Comparison of ENCODE assay signal across 12 mouse cellular contexts in the genomic region with DNA sequence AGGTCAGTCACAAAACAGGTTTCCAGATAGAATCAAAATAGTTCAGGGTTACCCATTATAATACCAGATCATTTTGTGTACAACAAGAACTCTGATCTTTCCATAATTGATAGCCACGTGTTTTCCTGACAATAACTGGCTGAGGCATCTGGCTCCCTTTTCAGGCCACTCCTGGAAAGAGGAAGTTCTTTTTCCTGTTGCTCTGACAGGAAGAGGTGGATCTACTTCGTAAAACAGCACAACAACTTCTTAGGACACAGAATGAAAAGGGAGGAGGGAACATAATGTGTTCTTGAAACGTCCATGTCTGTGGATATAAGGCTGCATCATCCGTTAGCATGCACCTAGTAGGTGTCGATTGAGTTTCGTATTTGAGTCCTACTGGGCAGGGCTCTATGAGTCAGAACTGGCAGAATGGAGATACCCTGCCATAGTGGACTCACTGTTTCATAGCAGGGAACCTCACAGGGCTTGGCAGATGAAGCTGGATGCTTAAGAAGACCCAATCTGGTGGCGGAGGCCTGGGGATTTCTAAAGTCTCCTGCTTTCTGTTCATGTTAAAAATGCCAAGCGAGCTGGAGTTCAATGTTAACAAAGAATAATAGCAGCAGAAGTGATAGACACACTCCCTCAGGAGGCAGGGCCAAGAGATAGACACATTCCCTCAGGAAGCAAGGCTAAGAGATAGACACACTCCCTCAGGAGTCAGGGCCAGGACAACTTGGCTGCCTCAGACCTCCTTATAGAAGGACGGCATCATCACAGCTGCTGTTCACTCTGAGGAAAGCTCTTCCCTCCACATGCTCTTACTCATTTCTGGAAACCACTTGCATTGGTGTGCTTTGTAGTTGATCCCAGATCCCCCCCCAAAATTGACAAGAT. TPM values are rescaled to one million over a fixed set of nuclear protein-coding genes. Genes with fewer than 3 reads are reported as not detected.
DNase-seq lines count a peak whose midpoint lies in the region; ATAC-seq and TF ChIP-seq lines count a peak whose summit lies in the region.
"Had no signal": no experiment of that assay in that cellular context is flagged by ENCODE, and none has a peak within 500 bp of the region (broad histone marks: within the 10 kb centered on the region; RNA-seq: fewer than 3 reads in every experiment).

No protein-coding gene starts in this region.

- no peak overlapping the region for H3K4me2 ChIP-seq in heart, embryonic 11.5 days
- no peak overlapping the region for H3K4me2 ChIP-seq in kidney, postnatal 0 days (ENCODE audit: low read length)
- H3K4me2 ChIP-seq in forebrain, embryonic 12.5 days: no peak overlapping the region
- no peak overlapping the region for H3K4me2 ChIP-seq in hindbrain, embryonic 14.5 days (replicated peaks)
- H3K4me2 ChIP-seq: forebrain, embryonic 13.5 days; limb, embryonic 15.5 days had no signal

- no peaks in the 10 kb centered on the region for H3K9me3 ChIP-seq in heart, embryonic 11.5 days (replicated peaks; ENCODE audit: control insufficient read depth, low read length)
- H3K9me3 ChIP-seq in kidney, postnatal 0 days (replicated peaks; ENCODE audit: low read length): no peaks in the 10 kb centered on the region
- no peaks in the 10 kb centered on the region for H3K9me3 ChIP-seq in forebrain, embryonic 12.5 days
- no peaks in the 10 kb centered on the region for H3K9me3 ChIP-seq in hindbrain, embryonic 14.5 days (ENCODE audit: control insufficient read depth, low read length)
- H3K9me3 ChIP-seq: forebrain, embryonic 13.5 days; limb, embryonic 15.5 days had no signal

- no peak overlapping the region for H3K9ac ChIP-seq in heart, embryonic 11.5 days (ENCODE audit: low read depth, low read length)
- no peak overlapping the region for H3K9ac ChIP-seq in kidney, postnatal 0 days (ENCODE audit: low read depth, low read length)
- no peak overlapping the region for H3K9ac ChIP-seq in forebrain, embryonic 12.5 days
- H3K9ac ChIP-seq in hindbrain, embryonic 14.5 days: no peak overlapping the region
- H3K9ac ChIP-seq: forebrain, embryonic 13.5 days; limb, embryonic 15.5 days had no signal

- H3K4me1 ChIP-seq in heart, embryonic 11.5 days (ENCODE audit: control insufficient read depth, insufficient read depth, low read length): no peaks in the 10 kb centered on the region
- H3K4me1 ChIP-seq in kidney, postnatal 0 days (replicated peaks; ENCODE audit: insufficient read depth, low read length): no peaks in the 10 kb centered on the region
- H3K4me1 ChIP-seq in forebrain, embryonic 12.5 days: no peaks in the 10 kb centered on the region
- no peaks in the 10 kb centered on the region for H3K4me1 ChIP-seq in hindbrain, embryonic 14.5 days (replicated peaks; ENCODE audit: control insufficient read depth, insufficient read depth, low read length)
- H3K4me1 ChIP-seq: forebrain, embryonic 13.5 days; limb, embryonic 15.5 days had no signal

- H3K36me3 ChIP-seq in heart, embryonic 11.5 days (ENCODE audit: control insufficient read depth, insufficient read depth, low read length): no peaks in the 10 kb centered on the region
- no peaks in the 10 kb centered on the region for H3K36me3 ChIP-seq in kidney, postnatal 0 days (ENCODE audit: insufficient read depth, low read length)
- no peaks in the 10 kb centered on the region for H3K36me3 ChIP-seq in forebrain, embryonic 12.5 days (replicated peaks)
- no peaks in the 10 kb centered on the region for H3K36me3 ChIP-seq in hindbrain, embryonic 14.5 days (replicated peaks; ENCODE audit: control insufficient read depth, insufficient read depth)
- H3K36me3 ChIP-seq: limb, embryonic 15.5 days had no signal

- no peak for ATAC-seq in heart, embryonic 11.5 days (replicated peaks; ENCODE audit: insufficient number of reproducible peaks, low FRiP score, low TSS enrichment)
- ATAC-seq in kidney, postnatal 0 days (replicated peaks; ENCODE audit: low FRiP score, low read depth): no peak
- ATAC-seq in forebrain, embryonic 12.5 days (ENCODE audit: low FRiP score): no peak
- no peak for ATAC-seq in hindbrain, embryonic 14.5 days (ENCODE audit: low FRiP score)
- ATAC-seq: forebrain, embryonic 13.5 days had no signal

- no peak overlapping the region for H3K4me3 ChIP-seq in heart, embryonic 11.5 days (ENCODE audit: low read depth, low read length)
- H3K4me3 ChIP-seq in kidney, postnatal 0 days (replicated peaks; ENCODE audit: low read depth, low read length): no peak overlapping the region
- no peak overlapping the region for H3K4me3 ChIP-seq in forebrain, embryonic 12.5 days (replicated peaks)
- H3K4me3 ChIP-seq in hindbrain, embryonic 14.5 days (replicated peaks; ENCODE audit: low read length): no peak overlapping the region
- H3K4me3 ChIP-seq: forebrain, embryonic 13.5 days; limb, embryonic 15.5 days had no signal

- no peak overlapping the region for H3K27ac ChIP-seq in heart, embryonic 11.5 days (ENCODE audit: low read depth, low read length)
- peak overlapping the region; percentile 62 for H3K27ac ChIP-seq in kidney, postnatal 0 days
- no peak overlapping the region for H3K27ac ChIP-seq in forebrain, embryonic 12.5 days
- H3K27ac ChIP-seq in hindbrain, embryonic 14.5 days: no peak overlapping the region
- H3K27ac ChIP-seq: forebrain, embryonic 13.5 days; limb, embryonic 15.5 days had no signal

- peak; percentile 39 to 81 for DNase-seq in heart, adult 18-20 months
- peak; percentile 50 to 85 for DNase-seq in heart, adult 9 months (ENCODE audit: low spot score in 2 of 2)
- DNase-seq in kidney, postnatal 0 days (ENCODE audit: low spot score): peak; percentile 38
- peak; percentile 67 for DNase-seq in lung, postnatal 36 days
- no peak for DNase-seq in hindbrain, embryonic 14.5 days (ENCODE audit: low spot score)
- DNase-seq in adrenal gland, postnatal 10 days: no peak
- DNase-seq: embryo, embryonic 11 days had no signal

- no peaks in the 10 kb centered on the region for H3K27me3 ChIP-seq in heart, embryonic 11.5 days (ENCODE audit: control insufficient read depth, insufficient read depth, low read length)
- no peaks in the 10 kb centered on the region for H3K27me3 ChIP-seq in kidney, postnatal 0 days (ENCODE audit: insufficient read depth, low read length)
- no peaks in the 10 kb centered on the region for H3K27me3 ChIP-seq in forebrain, embryonic 12.5 days
- no peaks in the 10 kb centered on the region for H3K27me3 ChIP-seq in hindbrain, embryonic 14.5 days (ENCODE audit: control insufficient read depth, insufficient read depth, low read length)
- H3K27me3 ChIP-seq: forebrain, embryonic 13.5 days; limb, embryonic 15.5 days had no signal

- WGBS in heart, embryonic 11.5 days (ENCODE audit: insufficient replicate concordance): 62% methylated on average over 9 of the region's 9 CpGs
- 73% methylated on average over 9 of the region's 9 CpGs for WGBS in kidney, postnatal 0 days
- WGBS in forebrain, embryonic 12.5 days: 85% methylated on average over 9 of the region's 9 CpGs
- 85% methylated on average over 9 of the region's 9 CpGs for WGBS in hindbrain, embryonic 14.5 days

- TF ChIP-seq CTCF in kidney, postnatal 0 days (IDR thresholded peaks at IDR 0.05; ENCODE audit: low read depth): no peak

RNA-seq across cellular contexts. Expression of gene Adgrl4, which starts 13.1 kb away (rescaled TPM):
- 10 to 100 TPM; 65.8 to 68.9 TPM for total RNA-seq in heart, adult 18-20 months (2021)
- polyA plus RNA-seq in heart, embryonic 11.5 days (2014; fragmentation: Nextera tagmentation; extraction: Ambion mirVana): 8.8 and 10.5 TPM in 2 replicates
- polyA plus RNA-seq in kidney, postnatal 0 days (2015; fragmentation: Nextera tagmentation; extraction: Ambion mirVana): 29.9 and 35.4 TPM in 2 replicates
- 7.6 and 8.4 TPM in 2 replicates for polyA plus RNA-seq in forebrain, embryonic 12.5 days (2016; fragmentation: Nextera tagmentation; extraction: Ambion mirVana)
- 14.6 and 15.9 TPM in 2 replicates for polyA plus RNA-seq in hindbrain, embryonic 14.5 days (2014; fragmentation: Nextera tagmentation; extraction: Ambion mirVana)
- total RNA-seq in adrenal gland, postnatal 10 days (2021): 10 to 100 TPM; 53.9 to 57.3 TPM
- polyA plus RNA-seq: C2C12 had no signal

Comparison
In these comparisons a context has a peak if more than half of its experiments do, and no peak if none do; other contexts are left out.
1. DNase-seq: peak in heart, adult 18-20 months (2 of 2), heart, adult 9 months (2 of 2), kidney, postnatal 0 days (single experiment) and lung, postnatal 36 days (single experiment); none in hindbrain, embryonic 14.5 days (single experiment) and adrenal gland, postnatal 10 days (single experiment).